Mouse (Mus musculus) lung, postnatal 25 days (tissue): ENCODE results near the gene Sfmbt1.
A peak's percentile ranks its signal among the peaks of the same experiment; 100 is the strongest.
"Not testable (repeated sequence)": the region's sequence is repeated elsewhere in the genome, so short reads cannot be mapped to it uniquely, and the experiment has no call there.

Experiments
- DNase-seq: peaks from one replicate; pipeline ENCODE4 v3.0.0; 2022; ENCODE audit warnings: low spot score

The Sfmbt1 gene

DNA sequence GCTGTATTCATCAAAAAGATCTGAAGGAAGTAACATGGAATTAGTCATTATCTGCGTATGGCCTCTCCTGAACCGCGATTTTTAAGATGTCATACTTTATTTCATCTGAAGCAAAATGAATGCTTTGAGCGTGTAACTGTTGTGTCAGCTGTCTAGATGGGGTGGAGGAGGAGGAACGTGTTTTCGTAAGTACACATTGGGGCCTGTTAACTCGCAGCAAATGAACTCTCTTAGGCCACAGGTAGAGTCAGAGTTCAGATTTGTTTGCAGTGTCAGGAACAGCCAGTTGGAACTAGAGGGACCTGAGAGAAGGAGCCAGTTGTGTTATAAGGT lies 2.3 kb downstream of the Sfmbt1 start:
- peak; percentile 20 for DNase-seq

DNA sequence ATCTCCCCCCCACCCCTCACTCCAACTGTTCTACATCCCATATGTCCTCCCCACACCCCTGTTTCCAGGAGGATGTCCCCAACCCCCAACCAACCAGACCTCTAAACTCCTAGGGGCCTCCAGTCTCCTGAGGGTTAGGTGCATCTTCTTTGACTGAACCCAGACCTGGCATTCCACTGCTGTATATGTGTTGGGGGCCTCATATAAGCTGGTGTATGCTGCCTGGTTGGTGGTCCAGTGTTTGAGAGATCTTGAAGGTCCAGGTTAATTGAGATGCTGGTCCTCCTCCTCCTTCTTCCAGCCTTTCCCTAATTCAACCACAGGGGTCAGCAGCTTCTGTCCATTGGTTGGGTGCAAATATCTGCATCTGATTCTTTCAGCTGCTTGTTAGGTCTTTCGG lies 4.0 kb downstream of the Sfmbt1 start:
- DNase-seq, result not testable (repeated sequence)

DNA sequence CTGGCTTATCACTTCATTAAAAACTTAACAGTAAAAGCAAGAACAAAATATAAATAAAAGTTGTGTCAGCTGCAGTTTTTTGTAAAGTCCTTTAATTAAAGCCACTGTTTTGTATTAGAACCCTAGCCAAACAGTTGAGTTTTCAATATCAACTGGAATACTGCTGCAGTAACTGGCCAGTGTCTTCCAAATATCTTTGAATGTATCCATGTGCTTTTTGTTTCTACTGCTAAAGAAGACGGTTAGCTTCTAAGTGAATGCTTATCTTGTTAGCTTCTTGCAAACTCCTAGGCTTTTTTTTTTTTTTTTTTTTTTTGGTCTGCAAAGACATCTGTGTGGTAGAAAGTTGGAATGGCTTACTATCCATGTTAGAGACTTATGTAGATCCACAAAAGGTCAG lies 4.9 kb downstream of the Sfmbt1 start:
- no peak for DNase-seq

DNA sequence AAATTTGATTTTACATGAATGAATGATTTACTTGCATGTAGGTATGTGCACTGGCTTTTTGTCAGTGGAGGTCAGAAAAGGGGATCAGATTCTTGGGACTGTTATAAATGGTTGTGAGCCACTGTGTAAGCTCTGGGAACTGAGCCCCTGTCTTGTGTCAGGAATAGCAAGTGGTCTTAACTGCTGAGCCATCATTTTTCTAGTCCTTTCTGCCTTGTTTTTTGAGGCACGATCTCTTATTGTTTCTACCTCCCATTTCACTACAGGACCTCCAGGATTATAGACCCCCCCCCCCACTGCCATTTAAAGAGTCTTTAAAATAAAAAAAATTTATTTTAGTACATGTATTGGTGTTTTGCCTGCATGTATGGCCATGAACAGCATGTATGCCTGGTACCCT lies 7.2 kb downstream of the Sfmbt1 start:
- no peak for DNase-seq

DNA sequence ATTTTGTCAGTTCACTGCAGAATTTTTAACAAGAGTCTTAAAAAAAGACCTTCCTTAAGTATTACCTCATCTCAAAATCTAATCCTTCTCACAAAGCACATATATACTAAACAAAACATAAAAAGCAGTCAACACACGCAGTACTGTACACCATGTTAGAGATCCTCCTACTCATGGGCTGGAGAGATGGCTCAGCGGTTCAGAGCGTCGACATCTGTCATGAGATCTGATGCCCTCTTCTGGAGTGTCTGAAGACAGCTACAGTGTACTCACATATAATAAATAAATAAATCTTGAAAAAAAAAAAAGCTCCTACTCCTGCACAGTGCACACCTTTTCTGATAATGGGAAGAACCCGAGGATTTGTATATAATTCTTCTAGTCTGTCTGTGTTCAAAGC lies 7.8 kb downstream of the Sfmbt1 start:
- no peak for DNase-seq

DNA sequence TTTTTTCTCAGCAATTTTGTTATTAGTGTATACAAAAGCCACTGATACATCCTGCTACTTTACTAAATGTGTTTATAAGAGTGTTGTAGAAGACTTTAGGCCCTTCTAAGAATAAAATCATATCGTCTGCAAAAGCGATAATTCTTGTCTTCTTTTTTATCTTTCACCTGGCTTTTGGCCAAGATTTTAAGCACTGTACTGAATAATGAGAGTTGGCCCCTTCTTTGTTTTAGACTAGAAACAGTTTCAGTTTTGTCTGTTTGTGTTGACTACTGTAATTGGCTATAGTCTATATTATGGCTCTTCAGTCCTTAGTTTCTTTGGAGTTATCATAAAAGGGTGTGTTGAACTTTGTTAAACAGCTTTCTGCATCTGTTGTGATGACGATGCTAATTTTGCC lies 17.2 kb downstream of the Sfmbt1 start:
- no peak for DNase-seq

DNA sequence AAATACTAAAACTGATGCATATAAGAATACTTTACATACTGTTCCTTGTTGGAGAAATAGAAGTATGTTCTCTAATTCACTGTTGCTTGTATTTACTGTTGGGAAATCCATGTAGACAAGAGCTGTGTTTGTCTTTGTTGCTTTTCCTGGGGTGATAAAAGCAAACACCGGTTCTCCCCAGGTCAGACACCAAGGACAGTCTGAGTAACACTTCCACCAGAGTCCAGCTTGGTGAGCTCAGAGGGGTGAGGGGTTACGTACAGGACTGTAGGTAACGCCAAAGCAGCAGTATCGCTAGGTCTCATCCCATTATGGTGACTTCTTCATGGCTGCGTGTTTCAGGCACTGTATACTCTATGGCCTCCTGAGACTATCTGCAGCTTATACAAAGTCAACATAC lies 20.0 kb downstream of the Sfmbt1 start:
- no peak for DNase-seq

DNA sequence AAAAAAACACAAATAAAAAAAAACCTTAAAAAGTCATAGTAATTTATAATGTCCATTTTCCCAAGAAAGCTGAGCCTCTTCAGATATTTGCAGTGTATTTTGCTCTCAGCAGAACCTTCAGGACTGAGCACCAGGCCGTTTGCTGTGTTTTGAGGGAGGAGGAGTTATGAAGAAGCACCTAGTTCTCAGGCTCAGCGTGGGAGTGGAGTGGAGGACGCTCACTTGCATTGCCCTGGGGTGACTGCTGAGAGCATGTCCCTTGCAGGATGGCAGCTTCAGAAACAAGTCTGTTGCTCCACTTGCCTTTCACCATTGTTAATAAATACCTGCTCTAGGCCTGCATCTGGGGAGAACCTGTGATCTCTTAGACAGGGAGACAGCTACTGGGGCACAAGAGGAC lies 21.2 kb downstream of the Sfmbt1 start:
- no peak for DNase-seq

DNA sequence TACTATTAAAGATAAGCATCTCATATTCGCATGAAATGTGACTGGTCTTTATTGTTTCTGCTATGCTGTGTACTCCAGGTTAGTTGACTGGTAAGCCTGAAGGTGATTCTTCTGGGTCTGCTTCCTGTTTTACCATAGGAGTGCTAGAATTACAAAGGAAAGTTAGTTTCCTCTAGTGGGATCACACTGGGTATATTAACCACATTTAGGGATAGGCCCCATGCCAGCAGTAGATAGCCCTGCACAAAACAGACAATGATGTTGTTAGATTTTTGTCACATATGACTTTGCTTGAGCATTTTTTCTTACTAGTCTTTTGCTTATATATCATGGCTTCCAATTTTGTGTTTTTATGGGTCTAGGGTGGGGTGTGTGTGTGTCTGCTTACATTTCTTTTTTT lies 21.8 kb downstream of the Sfmbt1 start:
- no peak for DNase-seq

DNA sequence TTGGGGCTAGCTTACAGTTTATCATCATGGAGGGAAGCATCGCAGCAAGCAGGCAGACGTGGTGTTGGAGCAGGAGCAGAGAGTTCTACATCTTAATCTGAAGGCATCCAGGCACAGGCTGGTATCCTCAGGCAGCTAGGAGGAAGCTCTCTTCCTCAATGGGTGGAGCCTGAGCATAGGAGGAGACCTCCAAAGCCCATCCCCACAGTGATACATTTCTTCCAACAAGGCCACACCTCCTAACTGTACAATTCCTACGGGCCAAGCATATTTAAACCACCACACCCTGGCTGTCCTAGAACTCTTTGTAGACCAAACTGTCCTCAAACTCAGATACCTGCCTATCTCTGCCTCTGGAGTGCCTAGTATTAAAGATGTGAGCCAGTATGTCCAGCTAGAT lies 29.2 kb downstream of the Sfmbt1 start:
- no peak for DNase-seq

DNA sequence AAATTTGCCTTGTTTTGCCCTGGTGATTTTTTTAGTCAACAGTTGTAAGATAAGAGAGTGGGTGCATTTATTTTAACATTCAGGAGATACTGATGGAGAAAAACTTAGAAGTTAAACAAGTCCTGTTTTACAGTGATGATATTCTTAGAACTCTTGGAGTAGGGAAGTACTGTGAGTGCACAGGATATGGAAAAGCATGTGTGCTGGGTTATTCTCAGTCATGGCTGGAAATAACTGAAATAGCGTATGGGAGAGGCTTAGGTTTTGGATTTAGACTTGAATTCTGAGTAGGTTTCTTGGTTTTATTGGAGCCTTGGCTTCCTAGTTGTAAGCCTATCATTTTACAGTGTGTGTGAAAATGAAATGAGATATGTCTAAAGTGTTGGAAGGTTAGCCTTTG lies 31.5 kb downstream of the Sfmbt1 start:
- DNase-seq, result no peak

DNA sequence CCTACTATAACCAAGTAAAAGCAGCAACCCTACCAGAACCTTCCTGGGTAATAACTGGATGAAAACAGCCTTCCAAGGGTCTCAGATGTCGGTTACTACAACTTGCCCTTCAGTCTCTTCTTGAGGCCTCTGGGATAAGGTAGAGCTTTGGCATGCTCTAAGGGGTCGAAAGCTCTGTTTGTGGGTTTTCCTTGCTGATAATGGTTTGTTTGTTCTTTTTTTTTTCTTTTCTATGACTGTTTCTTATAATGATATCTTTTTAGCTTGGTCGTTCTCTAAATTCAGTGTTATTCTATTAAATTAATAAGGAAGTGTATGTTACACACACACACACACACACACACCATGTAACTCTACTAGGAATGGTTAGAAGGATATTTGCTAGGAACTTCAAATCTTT lies 42.6 kb downstream of the Sfmbt1 start:
- DNase-seq, result no peak

DNA sequence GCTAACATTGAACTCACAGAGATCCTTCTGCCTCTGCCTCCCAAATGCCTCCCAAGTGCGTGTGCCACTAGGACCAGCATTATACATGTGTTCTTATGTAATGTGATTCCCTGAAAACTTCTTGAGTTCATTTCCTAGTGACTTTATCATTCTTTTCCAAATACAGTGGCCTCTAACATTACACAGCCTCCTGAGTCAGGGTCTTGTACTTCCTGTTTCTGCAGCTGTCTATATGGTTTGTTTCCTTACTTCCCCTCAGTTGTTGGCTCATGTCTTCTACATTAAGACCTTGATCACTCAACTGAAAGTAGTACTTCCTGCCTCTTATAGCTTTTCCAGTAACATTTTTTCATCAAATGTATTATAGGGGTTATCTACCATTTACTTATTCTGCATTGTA lies 46.6 kb downstream of the Sfmbt1 start:
- DNase-seq, result peak; percentile 25

DNA sequence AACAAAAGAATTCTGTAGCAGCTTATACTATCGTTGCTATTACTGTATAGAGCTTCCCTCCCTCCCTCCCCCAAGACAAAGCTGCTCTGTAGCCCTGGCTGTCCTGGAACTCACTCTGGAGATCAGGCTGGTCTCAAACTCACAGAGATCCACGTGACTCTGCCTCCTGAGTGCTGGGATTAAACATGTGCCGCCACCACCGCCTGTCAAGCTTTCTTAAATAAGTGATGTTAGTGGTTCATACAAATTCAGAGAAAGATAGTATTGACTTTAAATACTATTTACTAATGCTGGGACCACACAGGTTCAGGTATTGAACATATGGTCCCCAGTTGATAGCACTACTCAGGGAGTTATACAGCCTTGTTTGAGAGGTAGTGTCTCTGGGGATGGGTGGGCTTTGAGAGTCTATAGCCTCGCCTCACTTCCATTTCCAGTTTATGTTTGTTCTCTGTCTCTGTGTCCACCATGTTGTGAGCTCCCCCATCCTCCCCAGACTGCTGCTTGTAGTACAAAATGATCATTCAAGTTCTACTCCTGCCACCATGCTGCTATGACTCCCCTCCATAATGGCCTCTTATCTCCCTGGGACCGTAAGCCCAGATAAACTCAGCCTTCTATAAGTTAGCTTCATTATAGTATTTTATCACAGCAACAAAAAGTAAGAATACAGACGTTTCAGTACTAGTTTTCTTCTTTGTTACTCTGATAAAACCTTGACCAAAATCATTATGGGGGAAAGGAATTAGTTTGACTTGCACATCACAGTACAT lies 47.7 kb downstream of the Sfmbt1 start:
- DNase-seq, result no peak

DNA sequence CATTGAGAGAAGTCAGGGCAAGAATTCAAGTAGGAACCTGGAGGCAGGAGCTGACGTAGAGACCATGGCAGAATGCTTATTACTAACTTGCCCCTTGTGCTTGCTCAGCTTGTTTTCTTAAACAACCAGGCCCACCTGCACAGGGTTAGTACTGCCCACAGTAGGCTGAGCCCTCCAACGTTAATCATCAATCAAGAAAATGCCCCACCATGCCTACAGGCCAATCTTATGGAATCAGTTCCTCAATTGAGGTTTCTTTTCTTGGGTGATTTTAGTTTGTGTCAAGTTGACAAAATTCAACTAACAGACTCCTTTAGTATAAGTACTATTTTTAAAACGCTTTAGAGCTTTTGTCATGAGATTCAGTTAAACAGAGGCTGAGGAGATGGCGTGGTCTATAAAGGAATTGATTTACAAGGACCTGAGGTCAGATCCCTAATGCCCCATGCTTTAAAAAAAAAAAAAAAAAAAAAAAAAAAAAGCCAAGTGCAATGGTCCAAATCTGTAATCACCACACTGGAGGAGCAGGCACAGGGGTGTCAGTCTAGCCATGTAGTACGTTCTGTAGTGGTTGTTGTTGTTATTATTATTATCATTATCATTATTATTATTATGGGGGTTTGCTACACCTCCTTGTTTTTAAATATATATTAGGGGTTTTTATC lies 48.4 kb downstream of the Sfmbt1 start:
- no peak for DNase-seq

DNA sequence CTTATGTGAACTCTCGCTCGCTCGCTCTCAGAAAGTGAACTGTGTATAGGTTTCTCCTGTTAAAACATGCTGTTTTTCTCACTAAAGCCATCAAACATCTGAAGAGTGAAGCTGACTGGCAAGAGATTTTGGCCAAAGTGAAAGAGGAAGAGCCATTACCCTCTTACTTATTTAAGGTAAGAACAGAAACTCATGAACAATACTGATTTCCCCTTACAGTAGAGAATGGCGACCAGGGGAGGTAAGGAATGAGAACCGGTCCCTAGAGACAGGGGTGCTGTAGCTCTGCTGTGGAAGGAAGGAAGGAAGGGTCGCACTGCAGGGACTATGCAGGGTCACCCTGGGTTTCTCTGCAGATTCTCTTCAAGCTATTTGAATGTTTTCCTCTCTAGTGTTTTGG lies 70.0 kb downstream of the Sfmbt1 start:
- no peak for DNase-seq

DNA sequence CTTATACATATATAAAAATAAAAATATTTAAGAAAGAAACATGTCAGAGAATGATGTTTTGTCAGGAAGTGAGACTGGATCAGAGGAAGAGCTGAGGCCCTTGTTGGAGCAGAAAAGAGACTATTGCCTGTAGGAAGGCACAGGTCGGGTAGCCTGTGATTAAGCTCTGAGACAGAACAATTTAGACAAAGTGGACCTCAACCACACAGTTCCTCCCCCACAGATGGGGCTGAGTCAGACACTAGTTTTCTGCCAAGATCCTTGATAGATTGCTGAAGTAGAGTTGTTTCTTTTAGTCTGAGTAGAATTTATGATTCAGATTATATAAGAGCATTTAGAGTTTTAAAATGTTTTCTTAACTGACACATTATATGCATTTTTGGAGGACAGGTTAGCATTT lies 74.8 kb downstream of the Sfmbt1 start:
- DNase-seq, result no peak

DNA sequence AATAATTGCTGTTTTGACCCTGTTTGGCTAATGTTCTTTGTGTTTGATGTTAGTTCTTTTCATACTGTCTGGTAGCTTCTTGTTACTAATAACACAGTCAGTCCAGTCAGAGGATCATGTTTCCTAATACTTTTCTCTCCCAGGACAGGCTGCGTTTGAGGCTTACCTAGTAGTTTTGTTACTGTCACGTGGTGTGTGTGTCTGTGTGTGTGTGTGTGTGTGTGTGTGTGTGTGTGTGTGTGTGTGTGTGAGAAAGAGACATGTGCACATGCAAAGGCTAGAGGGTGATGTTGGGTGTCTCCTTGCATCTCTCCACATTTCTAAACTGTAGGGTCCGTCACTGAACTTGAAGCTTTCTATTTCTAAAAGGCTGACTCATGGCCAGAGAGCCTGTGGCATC lies 78.2 kb downstream of the Sfmbt1 start:
- DNase-seq, result no peak

DNA sequence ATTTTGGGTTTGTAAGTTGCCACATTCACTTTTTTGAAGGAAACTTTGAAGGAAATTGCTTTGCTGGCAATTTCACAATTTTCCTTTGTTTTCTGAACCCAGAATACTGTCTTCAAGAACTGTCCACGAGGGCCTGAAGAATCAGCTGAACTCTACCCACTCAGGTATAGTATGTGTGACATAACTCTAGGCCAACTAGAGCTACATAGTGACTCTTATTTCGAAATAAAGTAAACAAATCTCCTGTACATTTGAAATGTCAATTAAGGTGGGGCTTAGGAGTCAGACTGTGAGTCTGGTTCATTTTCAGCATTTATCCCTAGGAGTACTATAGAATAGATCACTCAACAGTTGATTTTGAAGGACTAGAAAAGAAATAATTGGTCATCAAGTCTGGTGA lies 87.1 kb downstream of the Sfmbt1 start:
- no peak for DNase-seq

DNA sequence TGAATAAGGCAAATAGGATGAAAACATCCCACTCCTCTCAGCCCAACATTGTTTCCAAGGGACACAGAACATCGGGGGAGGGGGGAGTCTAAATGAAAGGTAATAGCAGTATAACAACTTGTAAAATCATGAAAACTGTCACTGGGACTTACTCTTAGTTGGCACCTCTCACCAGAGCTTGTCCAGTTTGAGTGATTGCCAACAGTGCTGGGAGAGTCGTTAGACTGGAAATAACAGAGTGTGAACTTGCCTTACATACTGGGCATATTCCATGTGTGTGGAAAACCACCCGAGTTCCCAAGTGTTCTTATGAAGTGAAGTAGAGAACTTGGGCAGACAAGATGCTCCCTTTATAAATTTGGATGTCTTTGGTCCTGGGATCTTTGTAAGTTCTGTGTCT lies 106.5 kb downstream of the Sfmbt1 start:
- DNase-seq, result no peak

DNA sequence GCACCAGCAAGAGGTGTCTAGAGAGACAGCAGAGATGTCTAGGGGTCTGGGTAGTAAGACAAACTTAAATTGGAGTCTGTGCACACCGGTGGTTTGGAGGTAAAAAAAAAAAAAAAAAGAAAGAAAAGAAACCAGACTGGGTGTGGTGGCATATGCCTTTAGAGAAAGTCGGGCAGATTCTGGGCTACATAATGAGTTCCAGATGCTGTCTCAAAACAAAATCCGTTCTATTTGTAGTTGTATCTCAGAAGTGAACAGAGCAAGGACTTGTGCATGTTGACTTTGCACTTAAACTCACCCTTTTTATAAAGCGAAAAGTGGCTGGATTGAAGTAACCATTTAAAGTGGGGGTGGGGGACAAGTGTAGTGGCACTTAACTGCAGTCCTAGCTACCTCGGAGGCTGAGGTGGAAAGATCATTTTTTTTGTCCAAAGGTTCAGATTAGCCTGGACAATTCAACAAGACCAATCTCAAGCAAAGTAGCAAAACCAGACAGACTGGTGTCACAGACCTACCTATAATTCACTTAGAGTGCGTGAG lies 109.9 kb downstream of the Sfmbt1 start:
- peak; percentile 57 for DNase-seq

DNA sequence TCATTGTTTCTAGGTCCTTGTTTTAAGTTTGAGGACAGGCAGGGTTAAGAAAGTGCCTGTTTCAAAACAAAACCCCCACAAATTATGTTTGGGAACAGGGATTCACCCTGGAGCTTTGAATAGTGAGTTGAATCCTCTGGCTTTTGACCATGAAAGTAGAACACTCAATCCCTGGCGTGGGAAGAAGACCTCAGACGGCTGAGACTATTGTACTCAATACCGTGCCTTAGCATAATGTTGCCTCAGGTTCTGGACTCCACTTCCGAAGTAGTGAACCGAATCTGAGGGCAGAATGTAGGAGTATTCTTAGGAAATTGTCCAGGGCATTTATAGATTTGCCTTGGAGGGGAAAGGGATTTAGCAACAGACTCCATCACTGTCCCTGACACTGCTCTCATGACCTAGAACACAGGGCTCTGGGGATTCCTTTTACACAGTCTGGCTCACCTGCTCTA lies 110.4 kb downstream of the Sfmbt1 start:
- no peak for DNase-seq

DNA sequence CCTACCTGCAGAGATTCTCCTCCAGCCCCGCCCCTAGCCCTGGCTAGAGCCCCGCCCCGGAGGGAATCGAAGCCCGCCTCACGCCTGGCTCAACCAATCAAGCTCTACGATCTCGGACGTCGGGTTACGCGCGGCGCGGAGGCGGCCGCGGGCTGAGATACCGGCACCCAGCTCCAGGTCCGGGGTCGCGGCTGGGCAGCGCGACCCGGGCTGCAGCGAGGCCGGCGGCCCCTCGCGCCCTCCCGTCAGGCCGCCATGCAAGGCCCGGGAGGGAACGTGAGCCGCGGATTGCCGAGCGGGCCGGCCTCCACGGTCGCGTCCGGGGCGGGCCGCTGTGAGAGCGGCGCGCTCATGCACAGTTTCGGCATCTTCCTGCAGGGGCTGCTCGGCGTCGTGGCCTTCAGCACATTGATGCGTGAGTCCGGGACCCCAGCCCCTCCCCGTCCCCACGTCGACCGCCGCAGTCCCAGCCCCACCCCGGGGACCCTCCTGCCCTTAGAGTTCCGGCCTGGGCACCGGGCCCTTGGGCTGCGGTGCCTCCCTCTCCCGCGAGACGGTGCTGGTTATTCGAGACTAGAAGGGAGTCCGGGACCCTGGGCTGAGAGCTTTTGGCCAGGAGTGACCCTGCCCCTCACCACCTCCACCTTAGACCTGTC lies 111.0 kb downstream of the Sfmbt1 start, which contains the start of gene Tmem110:
TSS of gene Tmem110 (plus strand) at position 115 of the 656 bp plus-strand sequence.
- DNase-seq, result peak; percentile 92
